Mouse (Mus musculus) neutrophil, adult 5-6 weeks (primary cell): Measurements from ENCODE around the gene B3galt2. TPM values are rescaled to one million over a fixed set of nuclear protein-coding genes. Genes with fewer than 3 reads are reported as not detected.

Source experiments
- ATAC-seq: fragments of 151-379, 151-347 bp; 2 replicates; pipeline ENCODE4 v1.8.0; 2017; ENCODE audit warnings: mild to moderate bottlenecking, moderate TSS enrichment; ENCODE audit not compliant: insufficient number of reproducible peaks, poor library complexity, low FRiP score, severe bottlenecking; ENCODE audit errors: extremely low read depth
- total RNA-seq: library from RNA; stranded (forward); fragments of 200-1000 nt; gene quantifications from 2 replicates; pipeline ENCODE4 v1.2.3, GENCODE M21; 2017

B3galt2 gene
- total RNA-seq, 1 experiment from 2014 or later: 0.12 TPM

- ATAC-seq: no peak
Observed at GRCm38 (mm10) chr1:143701736-143702135, 61.3 kb downstream of the B3galt2 start.

GRCm38 (mm10) chr1:143702141-143702740 lies 61.8 kb downstream of the B3galt2 start:
- peak; percentile 28 for ATAC-seq

- peak; percentile 99 for ATAC-seq
Observed at GRCm38 (mm10) chr1:143702741-143703262, 62.3 kb downstream of the B3galt2 start, which contains the start of gene Cdc73. Gene Cdc73, minus strand, starts transcription at chr1:143702893.

Other genes with a start within 250 kb of the B3galt2 start
- gene Cdc73, start 62.2 kb downstream of the B3galt2 start, total RNA-seq: 23.0 and 24.1 TPM in 2 replicates
- gene Glrx2, start 75.7 kb downstream of the B3galt2 start, total RNA-seq: 22.7 and 23.3 TPM in 2 replicates
- 6.2 and 6.5 TPM in 2 replicates for gene Trove2, start 136.4 kb downstream of the B3galt2 start, total RNA-seq
- gene Uchl5, start 136.6 kb downstream of the B3galt2 start, total RNA-seq: 67.8 and 75.3 TPM in 2 replicates